9 mouse cellular contexts compared by ENCODE assay signal in genomic region chr17:5614771-5615318, GRCm38 (mm10).
A peak's percentile ranks its signal among the peaks of the same experiment; 100 is the strongest.
DNase-seq lines count a peak whose midpoint lies in the region; ATAC-seq lines count a peak whose summit lies in the region.
"Had no signal": no experiment of that assay in that cellular context is flagged by ENCODE, and none has a peak within 500 bp of the region (broad histone marks: within the 10 kb centered on the region; RNA-seq: fewer than 3 reads in every experiment).

No protein-coding gene starts in this region.

- peak overlapping the region; percentile 71; the same call in 1 of the 2 replicates for H3K27ac ChIP-seq in heart, embryonic 11.5 days (ENCODE audit: low read depth, low read length)
- H3K27ac ChIP-seq in hindbrain, embryonic 12.5 days, result no peak overlapping the region
- H3K27ac ChIP-seq in forebrain, embryonic 12.5 days, result no peak overlapping the region
- H3K27ac ChIP-seq: macrophage had no signal

- peak; percentile 49 for DNase-seq in urinary bladder, postnatal 14 days (ENCODE audit: low spot score)
- DNase-seq in urinary bladder, postnatal 25 days (ENCODE audit: low spot score), result no peak
- DNase-seq in liver, result peak; percentile 34
- DNase-seq in layer of hippocampus, adult 18-20 months (ENCODE audit: low spot score in 2 of 2), result no peak

- no peak overlapping the region for H3K9ac ChIP-seq in heart, embryonic 11.5 days (ENCODE audit: low read depth, low read length)
- no peak overlapping the region for H3K9ac ChIP-seq in hindbrain, embryonic 12.5 days
- no peak overlapping the region for H3K9ac ChIP-seq in forebrain, embryonic 12.5 days

- no peak overlapping the region for H3K4me3 ChIP-seq in heart, embryonic 11.5 days (ENCODE audit: low read depth, low read length)
- no peak overlapping the region for H3K4me3 ChIP-seq in hindbrain, embryonic 12.5 days
- no peak overlapping the region for H3K4me3 ChIP-seq in forebrain, embryonic 12.5 days (replicated peaks)

- H3K9me3 ChIP-seq in heart, embryonic 11.5 days (replicated peaks; ENCODE audit: control insufficient read depth, low read length), result 0 out of 2 replicates have a peak, but pooled peaks cover 2% of the 10 kb centered on the region
- no peaks in the 10 kb centered on the region for H3K9me3 ChIP-seq in hindbrain, embryonic 12.5 days (replicated peaks)
- H3K9me3 ChIP-seq in forebrain, embryonic 12.5 days, result no peaks in the 10 kb centered on the region

- H3K4me1 ChIP-seq in heart, embryonic 11.5 days (ENCODE audit: control insufficient read depth, insufficient read depth, low read length), result no peaks in the 10 kb centered on the region
- H3K4me1 ChIP-seq in hindbrain, embryonic 12.5 days, result no peaks in the 10 kb centered on the region
- H3K4me1 ChIP-seq in forebrain, embryonic 12.5 days, result no peaks in the 10 kb centered on the region

- H3K36me3 ChIP-seq in heart, embryonic 11.5 days (ENCODE audit: control insufficient read depth, insufficient read depth, low read length), result no peaks in the 10 kb centered on the region
- H3K36me3 ChIP-seq in hindbrain, embryonic 12.5 days, result no peaks in the 10 kb centered on the region
- H3K36me3 ChIP-seq in forebrain, embryonic 12.5 days (replicated peaks), result no peaks in the 10 kb centered on the region

- 54% methylated on average over 9 of the region's 9 CpGs for WGBS in heart, embryonic 11.5 days (ENCODE audit: insufficient replicate concordance)
- 69% methylated on average over 9 of the region's 9 CpGs for WGBS in hindbrain, embryonic 12.5 days
- 71% methylated on average over 9 of the region's 9 CpGs for WGBS in forebrain, embryonic 12.5 days

- H3K27me3 ChIP-seq in heart, embryonic 11.5 days (ENCODE audit: control insufficient read depth, insufficient read depth, low read length), result no peaks in the 10 kb centered on the region
- H3K27me3 ChIP-seq in hindbrain, embryonic 12.5 days, result no peaks in the 10 kb centered on the region
- no peaks in the 10 kb centered on the region for H3K27me3 ChIP-seq in forebrain, embryonic 12.5 days

- ATAC-seq in heart, embryonic 11.5 days (replicated peaks; ENCODE audit: insufficient number of reproducible peaks, low FRiP score, low TSS enrichment), result peak; percentile 57; the same call in 1 of the 2 replicates
- no peak for ATAC-seq in hindbrain, embryonic 12.5 days (ENCODE audit: low FRiP score)
- ATAC-seq in erythroid progenitor cell, adult 5-6 weeks (replicated peaks; ENCODE audit: low FRiP score, poor library complexity, severe bottlenecking), result no peak
- ATAC-seq in forebrain, embryonic 12.5 days (ENCODE audit: low FRiP score), result no peak

- no peak overlapping the region for H3K4me2 ChIP-seq in heart, embryonic 11.5 days
- H3K4me2 ChIP-seq in hindbrain, embryonic 12.5 days (replicated peaks), result no peak overlapping the region
- no peak overlapping the region for H3K4me2 ChIP-seq in forebrain, embryonic 12.5 days

Comparison
In these comparisons a context has a peak if more than half of its experiments do, and no peak if none do; other contexts are left out.
1. DNase-seq: peak in urinary bladder, postnatal 14 days (single experiment) and liver (single experiment); none in urinary bladder, postnatal 25 days (single experiment) and layer of hippocampus, adult 18-20 months (0 of 2).